10 mouse cellular contexts compared by ENCODE assay signal in the genomic region with DNA sequence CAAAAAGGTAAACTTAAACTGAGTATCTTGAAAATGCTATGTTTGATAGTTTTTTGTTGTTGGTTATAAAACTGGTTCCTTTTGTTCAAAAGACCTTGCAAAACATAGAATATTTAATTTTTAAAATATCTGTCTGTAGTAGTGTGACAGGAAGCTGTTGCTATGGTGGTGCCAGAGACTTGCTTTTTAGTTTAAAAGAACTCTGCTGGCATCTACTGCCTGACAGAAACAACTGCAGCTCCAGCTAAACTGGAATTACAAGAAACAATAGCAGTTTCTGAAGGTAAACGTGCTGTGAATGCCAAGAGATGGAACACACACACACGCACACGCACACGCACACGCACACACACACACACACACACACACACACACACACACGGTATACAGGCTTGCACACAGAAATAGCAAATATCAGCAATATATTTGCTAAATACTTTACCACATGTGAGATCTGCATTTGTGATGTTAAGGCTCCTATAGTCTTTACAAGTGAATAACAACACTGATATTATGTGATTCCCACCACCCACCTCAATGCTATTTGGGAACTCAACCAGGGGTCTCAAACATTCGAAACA. TPM values are rescaled to one million over a fixed set of nuclear protein-coding genes. Genes with fewer than 3 reads are reported as not detected.
DNase-seq lines count a peak whose midpoint lies in the region; ATAC-seq and TF ChIP-seq lines count a peak whose summit lies in the region.
"Had no signal": no experiment of that assay in that cellular context is flagged by ENCODE, and none has a peak within 500 bp of the region (broad histone marks: within the 10 kb centered on the region; RNA-seq: fewer than 3 reads in every experiment).

No protein-coding gene starts in this region.

- no peaks in the 10 kb centered on the region for H3K36me3 ChIP-seq in hindbrain, embryonic 13.5 days
- no peaks in the 10 kb centered on the region for H3K36me3 ChIP-seq in hindbrain, embryonic 11.5 days (ENCODE audit: control insufficient read depth, insufficient read depth, low read length)
- no peaks in the 10 kb centered on the region for H3K36me3 ChIP-seq in hindbrain, postnatal 0 days (ENCODE audit: insufficient read depth, low read length)
- H3K36me3 ChIP-seq in splenic B cell, adult 2 months (ENCODE audit: control insufficient read depth, insufficient read depth, low read length, poor library complexity, severe bottlenecking) = no peaks in the 10 kb centered on the region
- H3K36me3 ChIP-seq: midbrain, embryonic 12.5 days had no signal

- peak; percentile 73 for TF ChIP-seq CTCF in hindbrain, postnatal 0 days (IDR thresholded peaks at IDR 0.05; ENCODE audit: low read depth)

- H3K27me3 ChIP-seq in hindbrain, embryonic 13.5 days = no peaks in the 10 kb centered on the region
- no peaks in the 10 kb centered on the region for H3K27me3 ChIP-seq in hindbrain, embryonic 11.5 days (ENCODE audit: control insufficient read depth, insufficient read depth, low read length)
- H3K27me3 ChIP-seq in hindbrain, postnatal 0 days (ENCODE audit: insufficient read depth, low read length) = no peaks in the 10 kb centered on the region
- no peaks in the 10 kb centered on the region for H3K27me3 ChIP-seq in splenic B cell, adult 2 months (ENCODE audit: control insufficient read depth, insufficient read depth, low read length, poor library complexity, severe bottlenecking)
- H3K27me3 ChIP-seq: midbrain, embryonic 12.5 days had no signal

- DNase-seq in hindbrain, embryonic 11.5 days (ENCODE audit: low spot score) = no peak
- peak; percentile 59 for DNase-seq in thymus, postnatal 0 days (ENCODE audit: low spot score)
- DNase-seq in thymus, postnatal 36 days = no peak
- DNase-seq in hindbrain, postnatal 0 days (ENCODE audit: low spot score) = peak; percentile 80
- peak; percentile 67 for DNase-seq in splenic B cell, adult 2 months (ENCODE audit: low read depth, low spot score)
- no peak for DNase-seq in gastrocnemius, adult 8-10 months (ENCODE audit: low spot score in 2 of 2)
- no peak for DNase-seq in left cerebral cortex, adult 8-10 months (ENCODE audit: low spot score in 2 of 2)
- DNase-seq: gastrocnemius, postnatal 36 days had no signal

- H3K4me3 ChIP-seq in hindbrain, embryonic 13.5 days = no peak overlapping the region
- no peak overlapping the region for H3K4me3 ChIP-seq in hindbrain, embryonic 11.5 days (ENCODE audit: low read depth, low read length)
- no peak overlapping the region for H3K4me3 ChIP-seq in hindbrain, postnatal 0 days (ENCODE audit: low read length)
- H3K4me3 ChIP-seq: midbrain, embryonic 12.5 days had no signal

- H3K9me3 ChIP-seq in hindbrain, embryonic 13.5 days = no peaks in the 10 kb centered on the region
- H3K9me3 ChIP-seq in hindbrain, embryonic 11.5 days (ENCODE audit: control insufficient read depth, low read length) = no peaks in the 10 kb centered on the region
- no peaks in the 10 kb centered on the region for H3K9me3 ChIP-seq in hindbrain, postnatal 0 days (ENCODE audit: low read length)
- H3K9me3 ChIP-seq: midbrain, embryonic 12.5 days had no signal

- 79% methylated on average over 7 of the region's 7 CpGs for WGBS in hindbrain, embryonic 13.5 days
- 85% methylated on average over 7 of the region's 7 CpGs for WGBS in hindbrain, embryonic 11.5 days
- 53% methylated on average over 7 of the region's 7 CpGs for WGBS in hindbrain, postnatal 0 days

- H3K4me2 ChIP-seq in hindbrain, embryonic 13.5 days = no peak overlapping the region
- no peak overlapping the region for H3K4me2 ChIP-seq in hindbrain, embryonic 11.5 days (replicated peaks; ENCODE audit: low read depth, low read length)
- no peak overlapping the region for H3K4me2 ChIP-seq in hindbrain, postnatal 0 days (ENCODE audit: low read depth, low read length)
- H3K4me2 ChIP-seq: midbrain, embryonic 12.5 days had no signal

- peaks cover 11% of the 10 kb centered on the region for H3K4me1 ChIP-seq in hindbrain, embryonic 13.5 days (replicated peaks)
- H3K4me1 ChIP-seq in hindbrain, embryonic 11.5 days (replicated peaks; ENCODE audit: control insufficient read depth, insufficient read depth, low read length) = no peaks in the 10 kb centered on the region
- no peaks in the 10 kb centered on the region; the same call in 1 of the 2 replicates for H3K4me1 ChIP-seq in hindbrain, postnatal 0 days (ENCODE audit: insufficient read depth, low read length)

- ATAC-seq in hindbrain, embryonic 13.5 days (ENCODE audit: low FRiP score) = peak; percentile 67
- no peak for ATAC-seq in hindbrain, embryonic 11.5 days (ENCODE audit: low FRiP score)
- peak; percentile 79 for ATAC-seq in hindbrain, postnatal 0 days

- no peak overlapping the region for H3K9ac ChIP-seq in hindbrain, embryonic 13.5 days
- no peak overlapping the region for H3K9ac ChIP-seq in hindbrain, embryonic 11.5 days (ENCODE audit: low read depth, low read length)
- no peak overlapping the region for H3K9ac ChIP-seq in hindbrain, postnatal 0 days (replicated peaks; ENCODE audit: low read length)
- H3K9ac ChIP-seq: midbrain, embryonic 12.5 days had no signal

- H3K27ac ChIP-seq in hindbrain, embryonic 13.5 days = 0 out of 2 replicates have a peak overlapping the region, but pooled peaks have one; percentile 8
- H3K27ac ChIP-seq in hindbrain, embryonic 11.5 days (ENCODE audit: low read depth, low read length) = no peak overlapping the region
- H3K27ac ChIP-seq in hindbrain, postnatal 0 days = no peak overlapping the region; the same call in 1 of the 2 replicates
- H3K27ac ChIP-seq: midbrain, embryonic 12.5 days had no signal

RNA-seq across cellular contexts. Expression of gene Prkacb, which starts 29.1 kb away (rescaled TPM):
- polyA plus RNA-seq in hindbrain, embryonic 13.5 days (2015; fragmentation: Nextera tagmentation; extraction: Ambion mirVana) = 133 and 140 TPM in 2 replicates
- 64.8 and 70.8 TPM in 2 replicates for polyA plus RNA-seq in hindbrain, embryonic 11.5 days (2014; fragmentation: Nextera tagmentation; extraction: Ambion mirVana)
- polyA plus RNA-seq in thymus, postnatal 0 days (2015; fragmentation: Nextera tagmentation; extraction: Ambion mirVana) = 60.6 and 67.3 TPM in 2 replicates
- 235 and 238 TPM in 2 replicates for total RNA-seq in hindbrain, postnatal 0 days (2014; rRNA removed)
- 167 and 180 TPM in 2 replicates for polyA plus RNA-seq in hindbrain, postnatal 0 days (2015; fragmentation: Nextera tagmentation; extraction: Ambion mirVana)
- 10 to 100 TPM; 42.4 to 46.6 (median 43.7) TPM for total RNA-seq in gastrocnemius, adult 8-10 months (2022)
- total RNA-seq in left cerebral cortex, adult 8-10 months (2022) = 100 to 1,000 TPM; 401 to 436 (median 430) TPM

Comparison
In these comparisons a context has a peak if more than half of its experiments do, and no peak if none do; other contexts are left out.
1. DNase-seq: peak in thymus, postnatal 0 days (single experiment), hindbrain, postnatal 0 days (single experiment) and splenic B cell, adult 2 months (single experiment); none in hindbrain, embryonic 11.5 days (single experiment), thymus, postnatal 36 days (0 of 2), gastrocnemius, adult 8-10 months (0 of 2) and left cerebral cortex, adult 8-10 months (0 of 2).